10 mouse cellular contexts compared by ENCODE assay signal in genomic region chr12:108766866-108767265, GRCm38 (mm10). TPM values are rescaled to one million over a fixed set of nuclear protein-coding genes. Genes with fewer than 3 reads are reported as not detected.
DNase-seq lines count a peak whose midpoint lies in the region; ATAC-seq lines count a peak whose summit lies in the region.
"Had no signal": no experiment of that assay in that cellular context is flagged by ENCODE, and none has a peak within 500 bp of the region (broad histone marks: within the 10 kb centered on the region; RNA-seq: fewer than 3 reads in every experiment).

No protein-coding gene starts in this region.

- no peak overlapping the region for H3K9ac ChIP-seq in heart, embryonic 11.5 days (ENCODE audit: low read depth, low read length)
- H3K9ac ChIP-seq in midbrain, embryonic 11.5 days (ENCODE audit: low read length): no peak overlapping the region
- no peak overlapping the region for H3K9ac ChIP-seq in midbrain, embryonic 13.5 days (replicated peaks)
- no peak overlapping the region for H3K9ac ChIP-seq in limb, embryonic 15.5 days

- H3K36me3 ChIP-seq in heart, embryonic 11.5 days (ENCODE audit: control insufficient read depth, insufficient read depth, low read length): no peaks in the 10 kb centered on the region
- no peaks in the 10 kb centered on the region for H3K36me3 ChIP-seq in midbrain, embryonic 11.5 days (ENCODE audit: control insufficient read depth, insufficient read depth, low read length)
- no peaks in the 10 kb centered on the region for H3K36me3 ChIP-seq in midbrain, embryonic 13.5 days
- H3K36me3 ChIP-seq in limb, embryonic 15.5 days: no peaks in the 10 kb centered on the region

- H3K4me2 ChIP-seq in heart, embryonic 11.5 days: peak overlapping the region; percentile 69
- no peak overlapping the region for H3K4me2 ChIP-seq in midbrain, embryonic 11.5 days
- no peak overlapping the region for H3K4me2 ChIP-seq in midbrain, embryonic 13.5 days (replicated peaks)
- peak overlapping the region; percentile 66; the same call in 1 of the 2 replicates for H3K4me2 ChIP-seq in limb, embryonic 15.5 days

- ATAC-seq in heart, embryonic 11.5 days (replicated peaks; ENCODE audit: insufficient number of reproducible peaks, low FRiP score, low TSS enrichment): no peak
- no peak for ATAC-seq in midbrain, embryonic 11.5 days (ENCODE audit: low FRiP score)
- no peak for ATAC-seq in midbrain, embryonic 13.5 days
- no peak for ATAC-seq in limb, embryonic 15.5 days (ENCODE audit: insufficient number of reproducible peaks, low FRiP score, low TSS enrichment, low read depth)
- ATAC-seq in megakaryocyte progenitor cell, adult 5-6 weeks (replicated peaks; ENCODE audit: poor library complexity): no peak

- no peaks in the 10 kb centered on the region for H3K27me3 ChIP-seq in heart, embryonic 11.5 days (ENCODE audit: control insufficient read depth, insufficient read depth, low read length)
- H3K27me3 ChIP-seq in midbrain, embryonic 11.5 days (ENCODE audit: control insufficient read depth, insufficient read depth, low read length): no peaks in the 10 kb centered on the region
- no peaks in the 10 kb centered on the region for H3K27me3 ChIP-seq in midbrain, embryonic 13.5 days
- no peaks in the 10 kb centered on the region for H3K27me3 ChIP-seq in limb, embryonic 15.5 days

- WGBS in heart, embryonic 11.5 days (ENCODE audit: insufficient replicate concordance): 51% methylated on average over 7 of the region's 7 CpGs
- WGBS in midbrain, embryonic 11.5 days: 69% methylated on average over 7 of the region's 7 CpGs
- 63% methylated on average over 7 of the region's 7 CpGs for WGBS in midbrain, embryonic 13.5 days
- 47% methylated on average over 7 of the region's 7 CpGs for whole genome bisulfite sequencing in limb, embryonic 15.5 days

- no peak overlapping the region for H3K4me3 ChIP-seq in heart, embryonic 11.5 days (ENCODE audit: low read depth, low read length)
- H3K4me3 ChIP-seq in midbrain, embryonic 11.5 days (ENCODE audit: low read depth, low read length): no peak overlapping the region
- H3K4me3 ChIP-seq in midbrain, embryonic 13.5 days (replicated peaks): no peak overlapping the region
- no peak overlapping the region for H3K4me3 ChIP-seq in limb, embryonic 15.5 days

- no peak overlapping the region for H3K27ac ChIP-seq in heart, embryonic 11.5 days (ENCODE audit: low read depth, low read length)
- H3K27ac ChIP-seq in midbrain, embryonic 11.5 days (ENCODE audit: low read depth, low read length): no peak overlapping the region
- H3K27ac ChIP-seq in midbrain, embryonic 13.5 days: no peak overlapping the region
- H3K27ac ChIP-seq in limb, embryonic 15.5 days: peak overlapping the region; percentile 89

- intact Hi-C loops in heart, postnatal 36 days (cut with DNase I): loop anchor here (1.0 kb wide), 1 partner anchor 23 kb away; no protein-coding TSS in a partner anchor
- intact Hi-C loops in left cerebral cortex, postnatal 10 days (cut with DNase I): no loop called here

- H3K4me1 ChIP-seq in heart, embryonic 11.5 days (ENCODE audit: control insufficient read depth, insufficient read depth, low read length): peaks cover 19% of the 10 kb centered on the region
- H3K4me1 ChIP-seq in midbrain, embryonic 11.5 days (ENCODE audit: control insufficient read depth, insufficient read depth, low read length): no peaks in the 10 kb centered on the region
- peaks cover 12% of the 10 kb centered on the region; the same call in 1 of the 2 replicates for H3K4me1 ChIP-seq in midbrain, embryonic 13.5 days (replicated peaks)
- H3K4me1 ChIP-seq in limb, embryonic 15.5 days: peaks cover 21% of the 10 kb centered on the region

- DNase-seq in heart, postnatal 36 days: no peak
- DNase-seq in midbrain, embryonic 11.5 days (ENCODE audit: low spot score, missing footprints): peak; percentile 81
- peak; percentile 27 for DNase-seq in thymus, postnatal 0 days (ENCODE audit: low spot score)
- DNase-seq in left cerebral cortex, postnatal 10 days (ENCODE audit: extremely low spot score in 1 of 2, low spot score in 2 of 2): no peak
- DNase-seq: adrenal gland, postnatal 25 days; right cerebral cortex, adult 18-20 months had no signal

- H3K9me3 ChIP-seq in heart, embryonic 11.5 days (replicated peaks; ENCODE audit: control insufficient read depth, low read length): no peaks in the 10 kb centered on the region
- no peaks in the 10 kb centered on the region for H3K9me3 ChIP-seq in midbrain, embryonic 11.5 days (ENCODE audit: control insufficient read depth, low read length)
- H3K9me3 ChIP-seq in midbrain, embryonic 13.5 days: no peaks in the 10 kb centered on the region
- H3K9me3 ChIP-seq in limb, embryonic 15.5 days: no peaks in the 10 kb centered on the region

RNA-seq across cellular contexts. Expression of gene Yy1, which starts 25.9 kb away (rescaled TPM):
- 13.0 and 14.2 TPM in 2 replicates for polyA plus RNA-seq in heart, embryonic 11.5 days (2014; fragmentation: Nextera tagmentation; extraction: Ambion mirVana)
- 10 to 100 TPM; 38.3 to 42.7 TPM for total RNA-seq in heart, postnatal 36 days (2021)
- 19.0 and 19.5 TPM in 2 replicates for polyA plus RNA-seq in midbrain, embryonic 11.5 days (2014; fragmentation: Nextera tagmentation; extraction: Ambion mirVana)
- 14.7 and 17.4 TPM in 2 replicates for polyA plus RNA-seq in midbrain, embryonic 13.5 days (2015; fragmentation: Nextera tagmentation; extraction: Ambion mirVana)
- polyA plus RNA-seq in limb, embryonic 15.5 days (2015; fragmentation: Nextera tagmentation; extraction: Ambion mirVana): 13.4 and 17.9 TPM in 2 replicates
- polyA plus RNA-seq in thymus, postnatal 0 days (2015; fragmentation: Nextera tagmentation; extraction: Ambion mirVana): 20.6 and 27.4 TPM in 2 replicates
- 10 to 100 TPM; 51.3 to 53.0 TPM for total RNA-seq in left cerebral cortex, postnatal 10 days (2021)
- 79.4 and 90.2 TPM in 2 replicates for total RNA-seq in megakaryocyte progenitor cell, adult 5-6 weeks (2015)
- 44.6 and 51.8 TPM in 2 replicates for total RNA-seq in megakaryocyte progenitor cell, adult 5-6 weeks (2017)

Comparison
In these comparisons a context has a peak if more than half of its experiments do, and no peak if none do; other contexts are left out.
1. H3K4me2 ChIP-seq: peak in heart, embryonic 11.5 days (single experiment) and limb, embryonic 15.5 days (single experiment); none in midbrain, embryonic 11.5 days (single experiment) and midbrain, embryonic 13.5 days (single experiment).
2. DNase-seq: peak in midbrain, embryonic 11.5 days (single experiment) and thymus, postnatal 0 days (single experiment); none in heart, postnatal 36 days (0 of 2) and left cerebral cortex, postnatal 10 days (0 of 2).